In the genomic region with DNA sequence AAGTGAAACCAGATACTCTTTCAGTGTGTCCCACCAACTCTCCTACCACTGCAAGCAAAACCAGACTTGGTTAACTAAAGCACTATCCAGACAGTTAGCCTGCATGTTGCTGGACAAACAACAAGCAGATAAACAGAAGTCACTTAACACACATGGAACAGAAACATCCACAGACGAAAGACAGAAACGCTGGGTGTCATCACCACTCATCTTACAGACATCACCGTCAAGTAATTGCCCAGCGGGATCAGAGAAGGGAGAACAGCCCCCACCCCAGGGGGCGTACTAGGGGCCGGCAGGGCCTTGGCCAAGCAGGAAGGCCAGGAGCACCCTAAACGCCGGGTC, we compare ENCODE assay signal across 8 mouse cellular contexts. TPM values are rescaled to one million over a fixed set of nuclear protein-coding genes. Genes with fewer than 3 reads are reported as not detected.
DNase-seq lines count a peak whose midpoint lies in the region; ATAC-seq and TF ChIP-seq lines count a peak whose summit lies in the region.

No protein-coding gene starts in this region.

- H3K9ac ChIP-seq in heart, postnatal 0 days (replicated peaks; ENCODE audit: low read depth, low read length): peak overlapping the region; percentile 78
- peak overlapping the region; percentile 71 for H3K9ac ChIP-seq in hindbrain, embryonic 11.5 days (ENCODE audit: low read depth, low read length)
- peak overlapping the region; percentile 82 for H3K9ac ChIP-seq in midbrain, embryonic 13.5 days (replicated peaks)

- H3K9me3 ChIP-seq in heart, postnatal 0 days (replicated peaks; ENCODE audit: control insufficient read depth, low read length): no peaks in the 10 kb centered on the region
- H3K9me3 ChIP-seq in hindbrain, embryonic 11.5 days (ENCODE audit: control insufficient read depth, low read length): no peaks in the 10 kb centered on the region
- no peaks in the 10 kb centered on the region for H3K9me3 ChIP-seq in midbrain, embryonic 13.5 days

- no peak for TF ChIP-seq CTCF in heart, postnatal 0 days (IDR thresholded peaks at IDR 0.05; ENCODE audit: low read depth)

- TF ChIP-seq EP300 in heart, postnatal 0 days (IDR thresholded peaks at IDR 0.05; ENCODE audit: low read depth): no peak

- peak overlapping the region; percentile 69 for H3K4me2 ChIP-seq in heart, postnatal 0 days (ENCODE audit: low read depth, low read length)
- peak overlapping the region; percentile 76 for H3K4me2 ChIP-seq in hindbrain, embryonic 11.5 days (replicated peaks; ENCODE audit: low read depth, low read length)
- H3K4me2 ChIP-seq in midbrain, embryonic 13.5 days (replicated peaks): peak overlapping the region; percentile 72

- no peaks in the 10 kb centered on the region for H3K27me3 ChIP-seq in heart, postnatal 0 days (ENCODE audit: control insufficient read depth, insufficient read depth, low read length)
- H3K27me3 ChIP-seq in hindbrain, embryonic 11.5 days (ENCODE audit: control insufficient read depth, insufficient read depth, low read length): no peaks in the 10 kb centered on the region
- H3K27me3 ChIP-seq in midbrain, embryonic 13.5 days: no peaks in the 10 kb centered on the region

- H3K36me3 ChIP-seq in heart, postnatal 0 days (replicated peaks; ENCODE audit: control insufficient read depth, insufficient read depth, low read length): peaks cover 34% of the 10 kb centered on the region
- peaks cover 3% of the 10 kb centered on the region; the same call in 1 of the 2 replicates for H3K36me3 ChIP-seq in hindbrain, embryonic 11.5 days (ENCODE audit: control insufficient read depth, insufficient read depth, low read length)
- peaks cover 36% of the 10 kb centered on the region for H3K36me3 ChIP-seq in midbrain, embryonic 13.5 days

- DNase-seq in heart, postnatal 0 days (ENCODE audit: low spot score): no peak
- DNase-seq in heart, postnatal 14 days: no peak
- DNase-seq in WW6 (ENCODE audit: low read depth, low spot score): peak; percentile 16
- DNase-seq in hindbrain, embryonic 11.5 days (ENCODE audit: low spot score): no peak
- DNase-seq in right cerebral cortex, adult 2 months (ENCODE audit: low spot score in 2 of 2): no peak
- DNase-seq in cerebellum, postnatal 10 days: no peak
- DNase-seq in urinary bladder, postnatal 25 days (ENCODE audit: low spot score): no peak

- intact Hi-C loops in heart, postnatal 14 days (cut with DNase I): no loop called here

- 0% methylated on average over 8 of the region's 8 CpGs for WGBS in heart, postnatal 0 days
- under 1% methylated on average over 8 of the region's 8 CpGs for WGBS in hindbrain, embryonic 11.5 days
- 0% methylated on average over 8 of the region's 8 CpGs for WGBS in midbrain, embryonic 13.5 days

- H3K4me3 ChIP-seq in heart, postnatal 0 days (ENCODE audit: low read depth, low read length): peak overlapping the region; percentile 87
- peak overlapping the region; percentile 72 for H3K4me3 ChIP-seq in hindbrain, embryonic 11.5 days (ENCODE audit: low read depth, low read length)
- H3K4me3 ChIP-seq in midbrain, embryonic 13.5 days (replicated peaks): peak overlapping the region; percentile 78

- no peak; the same call in 1 of the 2 replicates for ATAC-seq in heart, postnatal 0 days (ENCODE audit: insufficient read depth, low read depth)
- no peak for ATAC-seq in hindbrain, embryonic 11.5 days (ENCODE audit: low FRiP score)
- peak; percentile 3; the same call in 1 of the 2 replicates for ATAC-seq in midbrain, embryonic 13.5 days

- H3K27ac ChIP-seq in heart, postnatal 0 days (ENCODE audit: low read depth): peak overlapping the region; percentile 32
- no peak overlapping the region for H3K27ac ChIP-seq in hindbrain, embryonic 11.5 days (ENCODE audit: low read depth, low read length)
- peak overlapping the region; percentile 71 for H3K27ac ChIP-seq in midbrain, embryonic 13.5 days

- H3K4me1 ChIP-seq in heart, postnatal 0 days (ENCODE audit: control insufficient read depth, insufficient read depth): peaks cover 3% of the 10 kb centered on the region; the same call in 1 of the 2 replicates
- no peaks in the 10 kb centered on the region; the same call in 1 of the 2 replicates for H3K4me1 ChIP-seq in hindbrain, embryonic 11.5 days (replicated peaks; ENCODE audit: control insufficient read depth, insufficient read depth, low read length)
- H3K4me1 ChIP-seq in midbrain, embryonic 13.5 days (replicated peaks): peaks cover 21% of the 10 kb centered on the region

RNA-seq across cellular contexts. Expression of a gene that starts 0.5 kb away (rescaled TPM):
- 15.7 and 16.4 TPM in 2 replicates for total RNA-seq in heart, postnatal 0 days (2014; rRNA removed; ENCODE audit: low replicate concordance)
- 5.7 and 6.1 TPM in 2 replicates for polyA plus RNA-seq in heart, postnatal 0 days (2015; fragmentation: Nextera tagmentation; extraction: Ambion mirVana)
- 1 to 10 TPM; 9.2 to 9.7 TPM for total RNA-seq in heart, postnatal 14 days (2021)
- polyA plus RNA-seq in hindbrain, embryonic 11.5 days (2014; fragmentation: Nextera tagmentation; extraction: Ambion mirVana): 21.0 and 32.0 TPM in 2 replicates
- 17.5 and 19.1 TPM in 2 replicates for polyA plus RNA-seq in midbrain, embryonic 13.5 days (2015; fragmentation: Nextera tagmentation; extraction: Ambion mirVana)

RNA-seq across cellular contexts. Expression of a gene that starts 3.7 kb away (rescaled TPM):
- total RNA-seq in heart, postnatal 0 days (2014; rRNA removed; ENCODE audit: low replicate concordance): 50.6 and 58.4 TPM in 2 replicates
- 124 and 126 TPM in 2 replicates for polyA plus RNA-seq in heart, postnatal 0 days (2015; fragmentation: Nextera tagmentation; extraction: Ambion mirVana)
- 10 to 100 TPM; 47.1 to 49.9 TPM for total RNA-seq in heart, postnatal 14 days (2021)
- polyA plus RNA-seq in hindbrain, embryonic 11.5 days (2014; fragmentation: Nextera tagmentation; extraction: Ambion mirVana): 117 and 132 TPM in 2 replicates
- polyA plus RNA-seq in midbrain, embryonic 13.5 days (2015; fragmentation: Nextera tagmentation; extraction: Ambion mirVana): 114 and 120 TPM in 2 replicates

RNA-seq across cellular contexts. Expression of a gene that starts 31.6 kb away (rescaled TPM):
- total RNA-seq in heart, postnatal 0 days (2014; rRNA removed; ENCODE audit: low replicate concordance): 7.8 and 9.8 TPM in 2 replicates
- 7.0 and 8.0 TPM in 2 replicates for polyA plus RNA-seq in heart, postnatal 0 days (2015; fragmentation: Nextera tagmentation; extraction: Ambion mirVana)
- total RNA-seq in heart, postnatal 14 days (2021): 1 to 10 TPM; 3.8 to 4.8 TPM
- polyA plus RNA-seq in hindbrain, embryonic 11.5 days (2014; fragmentation: Nextera tagmentation; extraction: Ambion mirVana): 2.5 and 3.3 TPM in 2 replicates
- 1.3 and 1.6 TPM in 2 replicates for polyA plus RNA-seq in midbrain, embryonic 13.5 days (2015; fragmentation: Nextera tagmentation; extraction: Ambion mirVana)

RNA-seq across cellular contexts. Expression of a gene that starts 31.6 kb away (rescaled TPM):
- total RNA-seq in heart, postnatal 0 days (2014; rRNA removed; ENCODE audit: low replicate concordance): 7.7 and 8.7 TPM in 2 replicates
- polyA plus RNA-seq in heart, postnatal 0 days (2015; fragmentation: Nextera tagmentation; extraction: Ambion mirVana): 4.6 and 5.2 TPM in 2 replicates
- 1 to 10 TPM; 6.9 to 7.0 TPM for total RNA-seq in heart, postnatal 14 days (2021)
- 0.71 and 1.3 TPM in 2 replicates for polyA plus RNA-seq in hindbrain, embryonic 11.5 days (2014; fragmentation: Nextera tagmentation; extraction: Ambion mirVana)
- 0.67 and 0.98 TPM in 2 replicates for polyA plus RNA-seq in midbrain, embryonic 13.5 days (2015; fragmentation: Nextera tagmentation; extraction: Ambion mirVana)
